ENCODE assay signal across 8 mouse cellular contexts in the genomic region with DNA sequence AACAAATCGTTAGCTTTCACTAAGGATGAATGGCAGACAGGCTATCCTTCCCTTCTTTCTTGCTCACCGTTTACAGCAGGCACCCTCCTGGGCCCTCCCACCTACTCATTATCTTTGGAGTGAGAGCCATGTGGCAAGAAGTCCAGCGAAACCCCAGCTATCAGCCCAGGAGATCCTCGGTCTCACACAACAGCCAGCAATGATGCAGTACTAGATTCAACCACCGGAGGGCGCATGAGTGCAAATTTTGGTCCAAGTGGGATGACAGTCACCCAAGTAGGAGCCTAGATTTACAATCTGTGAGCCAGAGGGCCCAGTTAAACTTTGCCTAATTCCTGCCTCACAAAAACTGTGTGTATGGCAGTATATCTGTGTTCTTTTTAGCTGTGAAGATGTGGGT. TPM values are rescaled to one million over a fixed set of nuclear protein-coding genes. Genes with fewer than 3 reads are reported as not detected.
A peak's percentile ranks its signal among the peaks of the same experiment; 100 is the strongest.
DNase-seq lines count a peak whose midpoint lies in the region; ATAC-seq and TF ChIP-seq lines count a peak whose summit lies in the region.

No protein-coding gene starts in this region.

- no peak overlapping the region for H3K4me3 ChIP-seq in cortical plate, adult 2 months (ENCODE audit: insufficient read depth, low read length)
- H3K4me3 ChIP-seq in left cerebral cortex, adult 2 months = no peak overlapping the region

- intact Hi-C loops in left cerebral cortex, adult 2 months (cut with DNase I) = loop anchor here (1.0 to 2.0 kb wide), 2 partner anchors 16 to 32 kb away; no protein-coding TSS in a partner anchor

- H3K27ac ChIP-seq in cortical plate, adult 2 months (ENCODE audit: insufficient read depth, low read length) = no peak overlapping the region
- no peak overlapping the region for H3K27ac ChIP-seq in left cerebral cortex, adult 2 months

- peaks cover 2% of the 10 kb centered on the region for H3K4me1 ChIP-seq in cortical plate, adult 2 months (ENCODE audit: control insufficient read depth, insufficient read depth, low read length)

- no peak for TF ChIP-seq POLR2A in cortical plate, adult 2 months (IDR thresholded peaks at IDR 0.05; ENCODE audit: extremely low read depth, insufficient read depth, low read length)

- peak; percentile 98 for TF ChIP-seq CTCF in cortical plate, adult 2 months (IDR thresholded peaks at IDR 0.05; ENCODE audit: extremely low read depth, insufficient read depth, low read length)
- peak; percentile 98 for TF ChIP-seq CTCF in left cerebral cortex, adult 2 months (IDR thresholded peaks at IDR 0.05)

- peak; percentile 91 for DNase-seq in gastrocnemius, postnatal 10 days
- DNase-seq in induced T-regulatory cell, adult 2 months (ENCODE audit: low read depth) = peak; percentile 89
- DNase-seq in left cerebral cortex, adult 2 months (ENCODE audit: extremely low spot score in 1 of 2, low spot score in 2 of 2) = peak; percentile 89 to 96
- peak; percentile 91 to 95 for DNase-seq in right cerebral cortex, postnatal 10 days (ENCODE audit: low spot score in 2 of 2)
- DNase-seq in urinary bladder, postnatal 25 days (ENCODE audit: low spot score) = peak; percentile 96

- peak; percentile 46 for ATAC-seq in activated CD4-positive, CD25-positive, alpha-beta regulatory T cell, adult 4 months
- ATAC-seq in megakaryocyte progenitor cell, adult 5-6 weeks (replicated peaks; ENCODE audit: poor library complexity) = peak; percentile 72

RNA-seq across cellular contexts. Expression of a gene that starts 5.2 kb away (rescaled TPM):
- polyA plus RNA-seq in activated CD4-positive, CD25-positive, alpha-beta regulatory T cell, adult 4 months (2017; shearing (Covaris generic)) = not detected
- 559 and 591 TPM in 2 replicates for polyA plus RNA-seq in cortical plate, adult 2 months (2012; rRNA removed)
- total RNA-seq in gastrocnemius, postnatal 10 days (2021) = 10 to 100 TPM; 35.0 to 63.8 TPM
- 100 to 1,000 TPM; 384 to 423 TPM for total RNA-seq in left cerebral cortex, adult 2 months (2021)
- total RNA-seq in megakaryocyte progenitor cell, adult 5-6 weeks (2015) = 24.5 and 53.6 TPM in 2 replicates
- total RNA-seq in megakaryocyte progenitor cell, adult 5-6 weeks (2017) = 35.6 and 47.5 TPM in 2 replicates

RNA-seq across cellular contexts. Expression of a gene that starts 11.6 kb away (rescaled TPM):
- polyA plus RNA-seq in activated CD4-positive, CD25-positive, alpha-beta regulatory T cell, adult 4 months (2017; shearing (Covaris generic)) = 1 to 10 TPM; 3.0 to 4.2 TPM
- 1,137 and 1,412 TPM in 2 replicates for polyA plus RNA-seq in cortical plate, adult 2 months (2012; rRNA removed)
- 10 to 100 TPM; 29.0 to 43.8 TPM for total RNA-seq in gastrocnemius, postnatal 10 days (2021)
- total RNA-seq in left cerebral cortex, adult 2 months (2021) = 100 to 1,000 TPM; 490 to 507 TPM
- 232 and 285 TPM in 2 replicates for total RNA-seq in megakaryocyte progenitor cell, adult 5-6 weeks (2015)
- total RNA-seq in megakaryocyte progenitor cell, adult 5-6 weeks (2017) = 321 and 389 TPM in 2 replicates

RNA-seq across cellular contexts. Expression of a gene that starts 14.8 kb away (rescaled TPM):
- polyA plus RNA-seq in activated CD4-positive, CD25-positive, alpha-beta regulatory T cell, adult 4 months (2017; shearing (Covaris generic)) = not detected
- 1,778 and 1,863 TPM in 2 replicates for polyA plus RNA-seq in cortical plate, adult 2 months (2012; rRNA removed)
- total RNA-seq in gastrocnemius, postnatal 10 days (2021) = 10 to 100 TPM; 11.0 to 22.2 TPM
- total RNA-seq in left cerebral cortex, adult 2 months (2021) = 100 to 1,000 TPM; 848 to 875 TPM
- total RNA-seq in megakaryocyte progenitor cell, adult 5-6 weeks (2015) = not detected in 2 replicates
- total RNA-seq in megakaryocyte progenitor cell, adult 5-6 weeks (2017) = not detected in 2 replicates

RNA-seq across cellular contexts. Expression of a gene that starts 30.2 kb away (rescaled TPM):
- polyA plus RNA-seq in activated CD4-positive, CD25-positive, alpha-beta regulatory T cell, adult 4 months (2017; shearing (Covaris generic)) = not detected
- not detected in 2 replicates for polyA plus RNA-seq in cortical plate, adult 2 months (2012; rRNA removed)
- total RNA-seq in gastrocnemius, postnatal 10 days (2021) = not detected
- not detected for total RNA-seq in left cerebral cortex, adult 2 months (2021)
- not detected in 2 replicates for total RNA-seq in megakaryocyte progenitor cell, adult 5-6 weeks (2015)
- not detected in 2 replicates for total RNA-seq in megakaryocyte progenitor cell, adult 5-6 weeks (2017)

RNA-seq across cellular contexts. Expression of a gene that starts 47.1 kb away (rescaled TPM):
- 10 to 100 TPM; 30.7 to 33.1 TPM for polyA plus RNA-seq in activated CD4-positive, CD25-positive, alpha-beta regulatory T cell, adult 4 months (2017; shearing (Covaris generic))
- polyA plus RNA-seq in cortical plate, adult 2 months (2012; rRNA removed) = 26.5 and 27.2 TPM in 2 replicates
- total RNA-seq in gastrocnemius, postnatal 10 days (2021) = 10 to 100 TPM; 19.3 to 20.3 TPM
- total RNA-seq in left cerebral cortex, adult 2 months (2021) = 10 to 100 TPM; 48.7 to 51.4 TPM
- total RNA-seq in megakaryocyte progenitor cell, adult 5-6 weeks (2015) = 26.7 and 32.4 TPM in 2 replicates
- 36.3 and 46.1 TPM in 2 replicates for total RNA-seq in megakaryocyte progenitor cell, adult 5-6 weeks (2017)

Comparison
In these comparisons a context has a peak if more than half of its experiments do, and no peak if none do; other contexts are left out.
1. RNA of a gene that starts 5.2 kb away (total RNA-seq): 384 to 423 TPM in left cerebral cortex, adult 2 months; 35.0 to 63.8 TPM in gastrocnemius, postnatal 10 days and 24.5 to 53.6 TPM in megakaryocyte progenitor cell, adult 5-6 weeks; every median in the first group is over 4 times any median in the second.
2. RNA of a gene that starts 11.6 kb away (total RNA-seq): 490 to 507 TPM in left cerebral cortex, adult 2 months and 232 to 389 TPM in megakaryocyte progenitor cell, adult 5-6 weeks; 29.0 to 43.8 TPM in gastrocnemius, postnatal 10 days; every median in the first group is over 4 times any median in the second.
3. RNA of a gene that starts 14.8 kb away (total RNA-seq): 848 to 875 TPM in left cerebral cortex, adult 2 months; 11.0 to 22.2 TPM in gastrocnemius, postnatal 10 days and not detected in megakaryocyte progenitor cell, adult 5-6 weeks; every median in the first group is over 10 times any median in the second.
4. Peak in every context shown above with its lines, with median percentiles within 50 percentile points of each other: DNase-seq.